Mouse (Mus musculus): ENCODE results near the gene Dennd6b. TPM values are rescaled to one million over a fixed set of nuclear protein-coding genes. Genes with fewer than 3 reads are reported as not detected.

Dennd6b gene
- total and polyA plus RNA-seq, 2 experiments from 2014 or later = 60.1 to 79.9 TPM

DNA sequence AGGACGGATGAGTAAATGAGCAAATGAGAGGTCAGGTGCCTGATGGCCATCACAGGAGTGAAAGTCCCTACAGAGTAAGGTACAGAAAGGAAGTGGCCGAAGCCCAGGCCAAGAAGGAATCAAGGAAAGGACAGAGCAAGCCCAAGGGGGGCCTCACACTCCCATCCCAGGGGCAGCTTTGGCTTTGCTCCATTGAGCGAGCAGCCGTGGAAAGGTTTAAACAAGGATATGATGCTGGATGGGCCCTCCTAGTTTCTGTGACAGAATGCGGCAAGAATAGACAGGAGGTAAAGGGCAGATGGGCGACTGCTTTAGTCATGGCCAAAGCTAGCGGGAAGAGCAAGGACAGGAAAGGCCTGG lies 58.3 kb downstream of the Dennd6b start:
- no peak overlapping the region for H3K4me2 ChIP-seq (ENCODE audit: low read depth, low read length)
- TF ChIP-seq CTCF (IDR thresholded peaks at IDR 0.05; ENCODE audit: low read depth) = no peak
- no peaks in the 10 kb centered on the region for H3K36me3 ChIP-seq (ENCODE audit: insufficient read depth, low read length)
- H3K9ac ChIP-seq (replicated peaks; ENCODE audit: low read length) = no peak overlapping the region
- H3K27ac ChIP-seq = no peak overlapping the region
- no peaks in the 10 kb centered on the region for H3K9me3 ChIP-seq (ENCODE audit: low read length)
- no peak overlapping the region for H3K4me3 ChIP-seq (ENCODE audit: low read length)
- H3K27me3 ChIP-seq (ENCODE audit: insufficient read depth, low read length) = 0 out of 2 replicates have a peak, but pooled peaks cover 4% of the 10 kb centered on the region
- WGBS = 85% methylated on average over 7 of the region's 7 CpGs
- DNase-seq (ENCODE audit: low spot score) (no peak), ATAC-seq (no peak)
- H3K4me1 ChIP-seq (ENCODE audit: insufficient read depth, low read length) = peaks cover 7% of the 10 kb centered on the region

- no peaks in the 10 kb centered on the region for H3K9me3 ChIP-seq (ENCODE audit: low read length)
- no peak overlapping the region for H3K4me3 ChIP-seq (ENCODE audit: low read length)
- DNase-seq (ENCODE audit: low spot score) (no peak), ATAC-seq (no peak)
- no peak overlapping the region for H3K27ac ChIP-seq
- peaks cover 7% of the 10 kb centered on the region for H3K4me1 ChIP-seq (ENCODE audit: insufficient read depth, low read length)
- TF ChIP-seq CTCF (IDR thresholded peaks at IDR 0.05; ENCODE audit: low read depth) = no peak
- H3K36me3 ChIP-seq (ENCODE audit: insufficient read depth, low read length) = no peaks in the 10 kb centered on the region
- no peak overlapping the region for H3K4me2 ChIP-seq (ENCODE audit: low read depth, low read length)
- H3K9ac ChIP-seq (replicated peaks; ENCODE audit: low read length) = no peak overlapping the region
- 72% methylated on average over 11 of the region's 11 CpGs for WGBS
- H3K27me3 ChIP-seq (ENCODE audit: insufficient read depth, low read length) = 0 out of 2 replicates have a peak, but pooled peaks cover 4% of the 10 kb centered on the region
These were observed 58.8 kb downstream of the Dennd6b start for GRCm38 (mm10) chr15:89137378-89138045.

GRCm38 (mm10) chr15:89136461-89137155 lies 59.7 kb downstream of the Dennd6b start:
- Histone ChIP-seq H3K36me3 (ENCODE audit: insufficient read depth, low read length) (no peaks in the 10 kb centered on the region), H3K4me1 (ENCODE audit: insufficient read depth, low read length) (peaks cover 7% of the 10 kb centered on the region), H3K4me3 (ENCODE audit: low read length) (no peak overlapping the region), H3K9me3 (ENCODE audit: low read length) (no peaks in the 10 kb centered on the region), H3K9ac (replicated peaks; ENCODE audit: low read length) (no peak overlapping the region), H3K4me2 (ENCODE audit: low read depth, low read length) (no peak overlapping the region), H3K27me3 (ENCODE audit: insufficient read depth, low read length) (0 out of 2 replicates have a peak, but pooled peaks cover 4% of the 10 kb centered on the region), H3K27ac (no peak overlapping the region)
- WGBS = 98% methylated on average over 5 of the region's 5 CpGs
- no peak for DNase-seq (ENCODE audit: low spot score)
- no peak for TF ChIP-seq CTCF (IDR thresholded peaks at IDR 0.05; ENCODE audit: low read depth)
- no peak for ATAC-seq

Small RNA genes lying within 50 kb of the gene (microRNA-seq; reads per million reads assigned to microRNA genes)
- gene Mir6958 = 5.4 to 6.3 reads per million in 2 experiments
- gene Mir7118 = 0.36 to 0.71 reads per million in 2 experiments

Other genes starting within 250 kb of the Dennd6b start
- 0.11 and 0.16 TPM in 2 replicates for gene Ttll8, start 242.1 kb downstream of the Dennd6b start, total RNA-seq (2014; rRNA removed)
- 0.14 and 0.45 TPM in 2 replicates for gene Ttll8, start 242.1 kb downstream of the Dennd6b start, polyA plus RNA-seq (2015; fragmentation: Nextera tagmentation; extraction: Ambion mirVana)
- 106 and 111 TPM in 2 replicates for gene Mlc1, start 217.5 kb downstream of the Dennd6b start, total RNA-seq (2014; rRNA removed)
- gene Mlc1, start 217.5 kb downstream of the Dennd6b start, polyA plus RNA-seq (2015; fragmentation: Nextera tagmentation; extraction: Ambion mirVana) = 72.5 and 88.3 TPM in 2 replicates
- gene Mov10l1, start 213.6 kb downstream of the Dennd6b start, total RNA-seq (2014; rRNA removed) = not detected in 2 replicates
- not detected in 2 replicates for gene Mov10l1, start 213.6 kb downstream of the Dennd6b start, polyA plus RNA-seq (2015; fragmentation: Nextera tagmentation; extraction: Ambion mirVana)
- gene Panx2, start 136.8 kb downstream of the Dennd6b start, total RNA-seq (2014; rRNA removed) = 17.9 and 26.5 TPM in 2 replicates
- gene Panx2, start 136.8 kb downstream of the Dennd6b start, polyA plus RNA-seq (2015; fragmentation: Nextera tagmentation; extraction: Ambion mirVana) = 8.3 and 9.9 TPM in 2 replicates
- 39.1 and 47.8 TPM in 2 replicates for gene Trabd, start 121.4 kb downstream of the Dennd6b start, total RNA-seq (2014; rRNA removed)
- 26.1 and 26.2 TPM in 2 replicates for gene Trabd, start 121.4 kb downstream of the Dennd6b start, polyA plus RNA-seq (2015; fragmentation: Nextera tagmentation; extraction: Ambion mirVana)
- gene Selenoo, start 107.4 kb downstream of the Dennd6b start, total RNA-seq (2014; rRNA removed) = 50.1 and 54.7 TPM in 2 replicates
- 20.4 and 21.9 TPM in 2 replicates for gene Selenoo, start 107.4 kb downstream of the Dennd6b start, polyA plus RNA-seq (2015; fragmentation: Nextera tagmentation; extraction: Ambion mirVana)
- gene Tubgcp6, start 73.4 kb downstream of the Dennd6b start, total RNA-seq (2014; rRNA removed) = 50.0 and 54.7 TPM in 2 replicates
- gene Tubgcp6, start 73.4 kb downstream of the Dennd6b start, polyA plus RNA-seq (2015; fragmentation: Nextera tagmentation; extraction: Ambion mirVana) = 10.6 and 11.5 TPM in 2 replicates
- 23.5 and 27.1 TPM in 2 replicates for gene Hdac10, start 67.8 kb downstream of the Dennd6b start, total RNA-seq (2014; rRNA removed)
- gene Hdac10, start 67.8 kb downstream of the Dennd6b start, polyA plus RNA-seq (2015; fragmentation: Nextera tagmentation; extraction: Ambion mirVana) = 19.0 and 19.8 TPM in 2 replicates
- gene Mapk12, start 55.8 kb downstream of the Dennd6b start, total RNA-seq (2014; rRNA removed) = 3.3 and 4.8 TPM in 2 replicates
- 2.6 and 5.1 TPM in 2 replicates for gene Mapk12, start 55.8 kb downstream of the Dennd6b start, polyA plus RNA-seq (2015; fragmentation: Nextera tagmentation; extraction: Ambion mirVana)
- gene Mapk11, start 46.9 kb downstream of the Dennd6b start, total RNA-seq (2014; rRNA removed) = 19.7 and 30.6 TPM in 2 replicates
- gene Mapk11, start 46.9 kb downstream of the Dennd6b start, polyA plus RNA-seq (2015; fragmentation: Nextera tagmentation; extraction: Ambion mirVana) = 15.8 and 17.8 TPM in 2 replicates
- gene Plxnb2, start 15.7 kb downstream of the Dennd6b start, total RNA-seq (2014; rRNA removed) = 239 and 274 TPM in 2 replicates
- gene Plxnb2, start 15.7 kb downstream of the Dennd6b start, polyA plus RNA-seq (2015; fragmentation: Nextera tagmentation; extraction: Ambion mirVana) = 64.1 and 64.7 TPM in 2 replicates
- 257 and 290 TPM in 2 replicates for gene Ppp6r2, start 15.1 kb upstream of the Dennd6b start, total RNA-seq (2014; rRNA removed)
- gene Ppp6r2, start 15.1 kb upstream of the Dennd6b start, polyA plus RNA-seq (2015; fragmentation: Nextera tagmentation; extraction: Ambion mirVana) = 71.2 and 72.7 TPM in 2 replicates
- 265 and 324 TPM in 2 replicates for gene Sbf1, start 118.8 kb upstream of the Dennd6b start, total RNA-seq (2014; rRNA removed)
- 69.5 and 70.7 TPM in 2 replicates for gene Sbf1, start 118.8 kb upstream of the Dennd6b start, polyA plus RNA-seq (2015; fragmentation: Nextera tagmentation; extraction: Ambion mirVana)
- gene Adm2, start 126.2 kb upstream of the Dennd6b start, total RNA-seq (2014; rRNA removed) = not detected in 2 replicates
- not detected in 2 replicates for gene Adm2, start 126.2 kb upstream of the Dennd6b start, polyA plus RNA-seq (2015; fragmentation: Nextera tagmentation; extraction: Ambion mirVana)
- gene Miox, start 137.9 kb upstream of the Dennd6b start, total RNA-seq (2014; rRNA removed) = not detected in 2 replicates
- not detected in 2 replicates for gene Miox, start 137.9 kb upstream of the Dennd6b start, polyA plus RNA-seq (2015; fragmentation: Nextera tagmentation; extraction: Ambion mirVana)
- gene Lmf2, start 159.2 kb upstream of the Dennd6b start, total RNA-seq (2014; rRNA removed) = 24.9 and 26.2 TPM in 2 replicates
- 30.2 and 34.5 TPM in 2 replicates for gene Lmf2, start 159.2 kb upstream of the Dennd6b start, polyA plus RNA-seq (2015; fragmentation: Nextera tagmentation; extraction: Ambion mirVana)
- gene Ncaph2, start 159.2 kb upstream of the Dennd6b start, total RNA-seq (2014; rRNA removed) = 79.1 and 106 TPM in 2 replicates
- gene Ncaph2, start 159.2 kb upstream of the Dennd6b start, polyA plus RNA-seq (2015; fragmentation: Nextera tagmentation; extraction: Ambion mirVana) = 97.1 and 99.1 TPM in 2 replicates
- 28.5 and 52.6 TPM in 2 replicates for gene Sco2, start 177.3 kb upstream of the Dennd6b start, total RNA-seq (2014; rRNA removed)
- 22.9 and 24.3 TPM in 2 replicates for gene Sco2, start 177.3 kb upstream of the Dennd6b start, polyA plus RNA-seq (2015; fragmentation: Nextera tagmentation; extraction: Ambion mirVana)
- gene Tymp, start 180.5 kb upstream of the Dennd6b start, total RNA-seq (2014; rRNA removed) = 7.8 and 8.9 TPM in 2 replicates
- gene Tymp, start 180.5 kb upstream of the Dennd6b start, polyA plus RNA-seq (2015; fragmentation: Nextera tagmentation; extraction: Ambion mirVana) = 3.6 and 3.9 TPM in 2 replicates
- 0.43 and 7.2 TPM in 2 replicates for gene Odf3b, start 182.8 kb upstream of the Dennd6b start, total RNA-seq (2014; rRNA removed)
- 5.4 and 7.0 TPM in 2 replicates for gene Odf3b, start 182.8 kb upstream of the Dennd6b start, polyA plus RNA-seq (2015; fragmentation: Nextera tagmentation; extraction: Ambion mirVana)
- 0.26 and 0.40 TPM in 2 replicates for gene Klhdc7b, start 188.4 kb upstream of the Dennd6b start, total RNA-seq (2014; rRNA removed)
- gene Klhdc7b, start 188.4 kb upstream of the Dennd6b start, polyA plus RNA-seq (2015; fragmentation: Nextera tagmentation; extraction: Ambion mirVana) = 0.04 TPM in 1 of 2 replicates, not detected in the other
- not detected in 2 replicates for gene Syce3, start 214.0 kb upstream of the Dennd6b start, total RNA-seq (2014; rRNA removed)
- not detected in 2 replicates for gene Syce3, start 214.0 kb upstream of the Dennd6b start, polyA plus RNA-seq (2015; fragmentation: Nextera tagmentation; extraction: Ambion mirVana)
- gene Cpt1b, start 229.4 kb upstream of the Dennd6b start, total RNA-seq (2014; rRNA removed) = 3.4 and 4.7 TPM in 2 replicates
- 1.6 and 2.4 TPM in 2 replicates for gene Cpt1b, start 229.4 kb upstream of the Dennd6b start, polyA plus RNA-seq (2015; fragmentation: Nextera tagmentation; extraction: Ambion mirVana)
- gene C730034F03Rik, start 233.1 kb upstream of the Dennd6b start, total RNA-seq (2014; rRNA removed) = 0.65 and 1.3 TPM in 2 replicates
- gene C730034F03Rik, start 233.1 kb upstream of the Dennd6b start, polyA plus RNA-seq (2015; fragmentation: Nextera tagmentation; extraction: Ambion mirVana) = 2.8 and 3.3 TPM in 2 replicates
- 1.6 and 1.8 TPM in 2 replicates for gene Gm44502, start 233.2 kb upstream of the Dennd6b start, total RNA-seq (2014; rRNA removed)
- gene Gm44502, start 233.2 kb upstream of the Dennd6b start, polyA plus RNA-seq (2015; fragmentation: Nextera tagmentation; extraction: Ambion mirVana) = not detected in 2 replicates
- 57.6 and 65.4 TPM in 2 replicates for gene Chkb, start 233.4 kb upstream of the Dennd6b start, total RNA-seq (2014; rRNA removed)
- 105 and 109 TPM in 2 replicates for gene Chkb, start 233.4 kb upstream of the Dennd6b start, polyA plus RNA-seq (2015; fragmentation: Nextera tagmentation; extraction: Ambion mirVana)